Mouse (Mus musculus) liver, adult 2 months (tissue): ENCODE data around the gene Lypd1. TPM values are rescaled to one million over a fixed set of nuclear protein-coding genes. Genes with fewer than 3 reads are reported as not detected.

Experiments used
- DNase-seq: peaks from one replicate; pipeline ENCODE4 v3.0.0-alpha.2; 2011; ENCODE audit warnings: low read depth, low spot score; ENCODE audit errors: extremely low read depth
- H3K27ac ChIP-seq: fragments of 200-500 bp; replicated peaks from 2 replicates; pipeline ENCODE4 v1.5.1; 2012; ENCODE audit warnings: low read depth, mild to moderate bottlenecking, control low read depth, inconsistent platforms, low read length; ENCODE audit not compliant: insufficient read depth
- H3K27me3 ChIP-seq: fragments of 200-500 bp; 2 replicates; pipeline ENCODE4 v1.6.1; 2012; ENCODE audit warnings: mild to moderate bottlenecking, moderate library complexity, low read length, inconsistent platforms; ENCODE audit not compliant: control insufficient read depth, insufficient read depth
- H3K36me3 ChIP-seq: fragments of 200-500 bp; 2 replicates; pipeline ENCODE4 v1.6.1; 2012; ENCODE audit warnings: low read length, inconsistent platforms; ENCODE audit not compliant: control insufficient read depth, insufficient read depth
- H3K4me1 ChIP-seq: fragments of 200-500 bp; 2 replicates; pipeline ENCODE4 v1.6.1; 2011; ENCODE audit warnings: low read length; ENCODE audit not compliant: control insufficient read depth, insufficient read depth
- H3K4me3 ChIP-seq: fragments of 200-500 bp; 2 replicates; pipeline ENCODE4 v1.5.1; 2011; ENCODE audit warnings: low read depth, mild to moderate bottlenecking, control low read depth, low read length, moderate library complexity; ENCODE audit not compliant: insufficient read depth
- H3K79me2 ChIP-seq: fragments of 200-500 bp; 2 replicates; pipeline ENCODE4 v1.6.1; 2012; ENCODE audit warnings: inconsistent platforms, mild to moderate bottlenecking, low read length, moderate library complexity; ENCODE audit not compliant: control insufficient read depth, insufficient read depth
- H3K9ac ChIP-seq: fragments of 200-500 bp; 2 replicates; pipeline ENCODE4 v1.6.1; 2012; ENCODE audit warnings: low read depth, mild to moderate bottlenecking, control low read depth, inconsistent platforms, low read length
- CTCF ChIP-seq: fragments of 200-500 bp; IDR thresholded peaks from 2 replicates; pipeline ENCODE4 v1.5.1; 2011; ENCODE audit warnings: low read depth, low read length, control low read depth
- POLR2A ChIP-seq: fragments of 200-500 bp; IDR thresholded peaks from 2 replicates; pipeline ENCODE4 v1.6.1; 2011; ENCODE audit warnings: low read length, control low read depth; ENCODE audit not compliant: insufficient read depth; ENCODE audit errors: extremely low read depth
- WGBS: fragments of 180-500 bp; shearing (Covaris S2); methylation state at CpG from one replicate; pipeline ENCODE4 v1.1.7; 2018; 5-methylcytosine and 5-hydroxymethylcytosine counted together
- polyA plus RNA-seq: library from polyadenylated mRNA; depleted of rRNA; stranded (reverse); fragments of >200 nt; gene quantifications from 2 replicates; pipeline ENCODE4 v1.2.3, GENCODE M21; 2012; rRNA removed
- total RNA-seq: library from RNA; depleted of rRNA; stranded (reverse); fragments of >200 nt; gene quantifications from 2 replicates; pipeline ENCODE4 v1.2.3, GENCODE M21; 2014; rRNA removed

Lypd1 gene
- total RNA-seq (not detected in 2 replicates), polyA plus RNA-seq (not detected in 2 replicates)

GRCm38 (mm10) chr1:125912601-125913600 lies at the start of gene Lypd1:
TSS of gene Lypd1 (minus strand) at chr1:125913101.
- no peak within 1 kb of the TSS for H3K27ac ChIP-seq
- H3K4me1 ChIP-seq, result no peaks in the 10 kb centered on the region
- no peak within 1 kb of the TSS for H3K4me3 ChIP-seq
- no peak for TF ChIP-seq CTCF
- TF ChIP-seq POLR2A, result no peak
- no peaks in the 10 kb centered on the region for H3K36me3 ChIP-seq
- H3K27me3 ChIP-seq, result peaks cover 12% of the 10 kb centered on the region
- 16% methylated on average over 30 of the region's 30 CpGs for WGBS
- H3K9ac ChIP-seq, result no peak within 1 kb of the TSS
- no peaks in the 10 kb centered on the region for H3K79me2 ChIP-seq
- DNase-seq, result no peak

- no peaks in the 10 kb centered on the region for H3K27me3 ChIP-seq
- H3K9ac ChIP-seq, result no peak overlapping the region
- H3K4me3 ChIP-seq, result no peak overlapping the region
- no peaks in the 10 kb centered on the region for H3K4me1 ChIP-seq
- TF ChIP-seq CTCF (no peak), POLR2A (no peak)
- no peak overlapping the region for H3K27ac ChIP-seq
- WGBS, result 96% methylated on average over 3 of the region's 3 CpGs
- no peaks in the 10 kb centered on the region for H3K79me2 ChIP-seq
- no peaks in the 10 kb centered on the region for H3K36me3 ChIP-seq
- no peak for DNase-seq
Observed at GRCm38 (mm10) chr1:125951026-125951425, 38.1 kb upstream of the Lypd1 start.

- no peak overlapping the region for H3K9ac ChIP-seq
- WGBS, result 92% methylated on average over 6 of the region's 6 CpGs
- H3K4me1 ChIP-seq, result no peaks in the 10 kb centered on the region
- no peak overlapping the region for H3K27ac ChIP-seq
- no peaks in the 10 kb centered on the region for H3K27me3 ChIP-seq
- no peak for TF ChIP-seq CTCF
- no peak for TF ChIP-seq POLR2A
- no peaks in the 10 kb centered on the region for H3K79me2 ChIP-seq
- DNase-seq, result no peak
- no peak overlapping the region for H3K4me3 ChIP-seq
- H3K36me3 ChIP-seq, result no peaks in the 10 kb centered on the region
Observed at GRCm38 (mm10) chr1:125949076-125949475, 36.2 kb upstream of the Lypd1 start.

- no peaks in the 10 kb centered on the region for H3K27me3 ChIP-seq
- H3K4me3 ChIP-seq, result no peak overlapping the region
- H3K4me1 ChIP-seq, result no peaks in the 10 kb centered on the region
- no peak for DNase-seq
- H3K27ac ChIP-seq, result no peak overlapping the region
- H3K9ac ChIP-seq, result no peak overlapping the region
- H3K36me3 ChIP-seq, result no peaks in the 10 kb centered on the region
- 82% methylated on average over 9 of the region's 9 CpGs for WGBS
- no peak for TF ChIP-seq POLR2A
- TF ChIP-seq CTCF, result no peak
- H3K79me2 ChIP-seq, result no peaks in the 10 kb centered on the region
Observed at GRCm38 (mm10) chr1:125945136-125945535, 32.2 kb upstream of the Lypd1 start.

GRCm38 (mm10) chr1:125943305-125943704 lies 30.4 kb upstream of the Lypd1 start:
- H3K27me3 ChIP-seq, result no peaks in the 10 kb centered on the region
- 76% methylated on average over 1 of the region's 1 CpGs for WGBS
- no peaks in the 10 kb centered on the region for H3K4me1 ChIP-seq
- TF ChIP-seq CTCF (no peak), POLR2A (no peak)
- no peak overlapping the region for H3K9ac ChIP-seq
- no peak overlapping the region for H3K4me3 ChIP-seq
- no peaks in the 10 kb centered on the region for H3K36me3 ChIP-seq
- no peak for DNase-seq
- no peak overlapping the region for H3K27ac ChIP-seq
- H3K79me2 ChIP-seq, result no peaks in the 10 kb centered on the region

GRCm38 (mm10) chr1:125925486-125925885 lies 12.6 kb upstream of the Lypd1 start:
- DNase-seq, result no peak
- H3K9ac ChIP-seq, result no peak overlapping the region
- WGBS, result 93% methylated on average over 10 of the region's 10 CpGs
- no peaks in the 10 kb centered on the region for H3K27me3 ChIP-seq
- no peaks in the 10 kb centered on the region for H3K4me1 ChIP-seq
- no peak for TF ChIP-seq POLR2A
- no peak for TF ChIP-seq CTCF
- H3K36me3 ChIP-seq, result no peaks in the 10 kb centered on the region
- H3K4me3 ChIP-seq, result no peak overlapping the region
- H3K27ac ChIP-seq, result no peak overlapping the region
- H3K79me2 ChIP-seq, result no peaks in the 10 kb centered on the region
